Mouse (Mus musculus) midbrain, embryonic 12.5 days (tissue): Measurements from ENCODE around the gene Dcaf5. TPM values are rescaled to one million over a fixed set of nuclear protein-coding genes. Genes with fewer than 3 reads are reported as not detected.

Experiments
- ATAC-seq: fragments of 200-750 bp; cut with Nextera tagmentation; 2 replicates; pipeline ENCODE4 v1.8.0; 2017; ENCODE audit warnings: low read depth, moderate TSS enrichment, moderate library complexity; ENCODE audit not compliant: low FRiP score
- H3K27ac ChIP-seq: fragments of 300-500 bp; sonication (generic); replicated peaks from 2 replicates; pipeline ENCODE4 v1.5.1; 2016; ENCODE audit warnings: mild to moderate bottlenecking
- H3K27me3 ChIP-seq: fragments of 300-500 bp; sonication (generic); 2 replicates; pipeline ENCODE4 v1.6.1; 2016; ENCODE audit warnings: mild to moderate bottlenecking
- H3K36me3 ChIP-seq: fragments of 300-500 bp; sonication (generic); 2 replicates; pipeline ENCODE4 v1.6.1; 2016
- H3K4me1 ChIP-seq: fragments of 300-500 bp; sonication (generic); 2 replicates; pipeline ENCODE4 v1.6.1; 2016
- H3K4me2 ChIP-seq: fragments of 300-500 bp; sonication (generic); replicated peaks from 2 replicates; pipeline ENCODE4 v1.6.1; 2016; ENCODE audit warnings: mild to moderate bottlenecking, moderate library complexity
- H3K4me3 ChIP-seq: fragments of 300-500 bp; sonication (generic); 2 replicates; pipeline ENCODE4 v1.5.1; 2016; ENCODE audit warnings: mild to moderate bottlenecking
- H3K9ac ChIP-seq: fragments of 300-500 bp; sonication (generic); replicated peaks from 2 replicates; pipeline ENCODE4 v1.6.1; 2016; ENCODE audit warnings: mild to moderate bottlenecking, moderate library complexity
- H3K9me3 ChIP-seq: fragments of 300-500 bp; sonication (generic); 2 replicates; pipeline ENCODE4 v1.6.1; 2016; ENCODE audit warnings: mild to moderate bottlenecking
- WGBS: fragments of 180-500 bp; shearing (Covaris S2); methylation state at CpG from one replicate; pipeline ENCODE4 v1.1.7; 2016; 5-methylcytosine and 5-hydroxymethylcytosine counted together
- polyA plus RNA-seq: library from polyadenylated mRNA; unstranded; fragments of >200 nt; fragmentation: Nextera tagmentation; extraction: Ambion mirVana; gene quantifications from 2 replicates; pipeline ENCODE4 v1.2.1, GENCODE M21; 2016

Gene Dcaf5
- polyA plus RNA-seq, 1 experiment from 2014 or later, result 26.1 TPM

- ATAC-seq, result no peak
- Histone ChIP-seq H3K9me3 (no peaks in the 10 kb centered on the region), H3K4me1 (no peaks in the 10 kb centered on the region), H3K36me3 (peaks cover 39% of the 10 kb centered on the region), H3K9ac (no peak overlapping the region), H3K4me3 (no peak overlapping the region), H3K27me3 (no peaks in the 10 kb centered on the region), H3K27ac (no peak overlapping the region), H3K4me2 (no peak overlapping the region)
- WGBS, result 97% methylated on average over 6 of the region's 6 CpGs
Measured at GRCm38 (mm10) chr12:80404139-80404538, 32.3 kb downstream of the Dcaf5 start.

GRCm38 (mm10) chr12:80399147-80399546, 37.3 kb downstream of the Dcaf5 start:
- Histone ChIP-seq H3K4me2 (no peak overlapping the region), H3K36me3 (peaks cover 72% of the 10 kb centered on the region), H3K27me3 (no peaks in the 10 kb centered on the region), H3K4me3 (no peak overlapping the region), H3K4me1 (no peaks in the 10 kb centered on the region), H3K9ac (no peak overlapping the region), H3K27ac (no peak overlapping the region), H3K9me3 (no peaks in the 10 kb centered on the region)
- ATAC-seq, result no peak
- 81% methylated on average over 2 of the region's 2 CpGs for WGBS

GRCm38 (mm10) chr12:80396397-80396796, 40.0 kb downstream of the Dcaf5 start:
- Histone ChIP-seq H3K9me3 (no peaks in the 10 kb centered on the region), H3K27ac (no peak overlapping the region), H3K36me3 (peaks cover 56% of the 10 kb centered on the region), H3K4me3 (no peak overlapping the region), H3K4me1 (no peaks in the 10 kb centered on the region), H3K4me2 (no peak overlapping the region), H3K9ac (no peak overlapping the region), H3K27me3 (no peaks in the 10 kb centered on the region)
- 76% methylated on average over 6 of the region's 6 CpGs for WGBS
- no peak for ATAC-seq

GRCm38 (mm10) chr12:80395270-80395669, 41.1 kb downstream of the Dcaf5 start:
- Histone ChIP-seq H3K27ac (no peak overlapping the region), H3K9me3 (no peaks in the 10 kb centered on the region), H3K4me1 (no peaks in the 10 kb centered on the region), H3K36me3 (peaks cover 48% of the 10 kb centered on the region), H3K9ac (no peak overlapping the region), H3K4me3 (no peak overlapping the region), H3K4me2 (no peak overlapping the region), H3K27me3 (no peaks in the 10 kb centered on the region)
- no peak for ATAC-seq
- WGBS, result 91% methylated on average over 4 of the region's 4 CpGs

- no peak overlapping the region for H3K4me3 ChIP-seq
- H3K27ac ChIP-seq, result no peak overlapping the region
- no peaks in the 10 kb centered on the region for H3K4me1 ChIP-seq
- no peak for ATAC-seq
- H3K36me3 ChIP-seq, result peaks cover 44% of the 10 kb centered on the region
- H3K9me3 ChIP-seq, result no peaks in the 10 kb centered on the region
- H3K9ac ChIP-seq, result no peak overlapping the region
- no peaks in the 10 kb centered on the region for H3K27me3 ChIP-seq
- no peak overlapping the region for H3K4me2 ChIP-seq
- 97% methylated on average over 2 of the region's 2 CpGs for WGBS
Measured at GRCm38 (mm10) chr12:80394045-80394444, 42.4 kb downstream of the Dcaf5 start.

GRCm38 (mm10) chr12:80389448-80389847, 47.0 kb downstream of the Dcaf5 start:
- H3K4me3 ChIP-seq, result no peak overlapping the region
- no peak for ATAC-seq
- 73% methylated on average over 3 of the region's 3 CpGs for WGBS
- no peak overlapping the region for H3K4me2 ChIP-seq
- peaks cover 7% of the 10 kb centered on the region; the same call in 1 of the 2 replicates for H3K36me3 ChIP-seq
- H3K27me3 ChIP-seq, result no peaks in the 10 kb centered on the region
- H3K9ac ChIP-seq, result no peak overlapping the region
- no peaks in the 10 kb centered on the region for H3K9me3 ChIP-seq
- H3K27ac ChIP-seq, result no peak overlapping the region
- H3K4me1 ChIP-seq, result no peaks in the 10 kb centered on the region

- ATAC-seq, result no peak
- 91% methylated on average over 5 of the region's 5 CpGs for WGBS
- Histone ChIP-seq H3K36me3 (peaks cover 11% of the 10 kb centered on the region; the same call in 1 of the 2 replicates), H3K4me3 (no peak overlapping the region), H3K4me1 (no peaks in the 10 kb centered on the region), H3K27me3 (no peaks in the 10 kb centered on the region), H3K9me3 (no peaks in the 10 kb centered on the region), H3K4me2 (no peak overlapping the region), H3K27ac (no peak overlapping the region), H3K9ac (no peak overlapping the region)
Measured at GRCm38 (mm10) chr12:80387326-80387725, 49.1 kb downstream of the Dcaf5 start.

- WGBS, result 74% methylated on average over 1 of the region's 1 CpGs
- no peak overlapping the region for H3K27ac ChIP-seq
- no peak overlapping the region for H3K4me3 ChIP-seq
- H3K9ac ChIP-seq, result no peak overlapping the region
- H3K36me3 ChIP-seq, result peaks cover 11% of the 10 kb centered on the region
- H3K9me3 ChIP-seq, result no peaks in the 10 kb centered on the region
- H3K4me2 ChIP-seq, result no peak overlapping the region
- peaks cover 4% of the 10 kb centered on the region; the same call in 1 of the 2 replicates for H3K4me1 ChIP-seq
- no peak for ATAC-seq
- H3K27me3 ChIP-seq, result no peaks in the 10 kb centered on the region
Measured at GRCm38 (mm10) chr12:80385361-80385760, 51.0 kb downstream of the Dcaf5 start.

- Histone ChIP-seq H3K4me2 (no peak overlapping the region), H3K4me3 (no peak overlapping the region), H3K36me3 (peaks cover 20% of the 10 kb centered on the region), H3K9me3 (no peaks in the 10 kb centered on the region), H3K27ac (no peak overlapping the region), H3K9ac (no peak overlapping the region), H3K4me1 (peaks cover 12% of the 10 kb centered on the region), H3K27me3 (no peaks in the 10 kb centered on the region)
- WGBS, result 96% methylated on average over 8 of the region's 8 CpGs
- ATAC-seq, result no peak
Measured at GRCm38 (mm10) chr12:80383478-80383877, 52.9 kb downstream of the Dcaf5 start.

- 84% methylated on average over 2 of the region's 2 CpGs for WGBS
- no peaks in the 10 kb centered on the region for H3K27me3 ChIP-seq
- H3K36me3 ChIP-seq, result peaks cover 20% of the 10 kb centered on the region
- H3K4me2 ChIP-seq, result no peak overlapping the region
- ATAC-seq, result no peak
- H3K9ac ChIP-seq, result no peak overlapping the region
- H3K9me3 ChIP-seq, result no peaks in the 10 kb centered on the region
- no peak overlapping the region for H3K4me3 ChIP-seq
- H3K27ac ChIP-seq, result no peak overlapping the region
- H3K4me1 ChIP-seq, result peaks cover 12% of the 10 kb centered on the region
Measured at GRCm38 (mm10) chr12:80382794-80383193, 53.6 kb downstream of the Dcaf5 start.

- peaks cover 12% of the 10 kb centered on the region for H3K4me1 ChIP-seq
- H3K4me2 ChIP-seq, result no peak overlapping the region
- H3K9me3 ChIP-seq, result no peaks in the 10 kb centered on the region
- peaks cover 39% of the 10 kb centered on the region for H3K36me3 ChIP-seq
- no peak overlapping the region for H3K4me3 ChIP-seq
- H3K27ac ChIP-seq, result peak overlapping the region; percentile 58; the same call in 1 of the 2 replicates
- no peaks in the 10 kb centered on the region for H3K27me3 ChIP-seq
- WGBS, result 91% methylated on average over 10 of the region's 10 CpGs
- peak; percentile 54; the same call in 1 of the 2 replicates for ATAC-seq
- H3K9ac ChIP-seq, result peak overlapping the region; percentile 16; the same call in 1 of the 2 replicates
Measured at GRCm38 (mm10) chr12:80379831-80380457, 56.5 kb downstream of the Dcaf5 start.

- Histone ChIP-seq H3K27ac (0 out of 2 replicates have a peak overlapping the region, but pooled peaks have one; percentile 27), H3K27me3 (no peaks in the 10 kb centered on the region), H3K36me3 (peaks cover 42% of the 10 kb centered on the region), H3K9me3 (no peaks in the 10 kb centered on the region), H3K4me3 (no peak overlapping the region), H3K4me1 (peaks cover 12% of the 10 kb centered on the region), H3K4me2 (no peak overlapping the region), H3K9ac (no peak overlapping the region)
- WGBS, result 88% methylated on average over 4 of the region's 4 CpGs
- no peak for ATAC-seq
Measured at GRCm38 (mm10) chr12:80379393-80379792, 57.0 kb downstream of the Dcaf5 start.

GRCm38 (mm10) chr12:80377604-80378003, 58.8 kb downstream of the Dcaf5 start:
- no peak for ATAC-seq
- Histone ChIP-seq H3K9me3 (no peaks in the 10 kb centered on the region), H3K27me3 (no peaks in the 10 kb centered on the region), H3K27ac (no peak overlapping the region), H3K4me1 (peaks cover 12% of the 10 kb centered on the region), H3K4me3 (no peak overlapping the region), H3K9ac (no peak overlapping the region), H3K4me2 (no peak overlapping the region), H3K36me3 (peaks cover 44% of the 10 kb centered on the region)
- 58% methylated on average over 1 of the region's 1 CpGs for WGBS
